Mouse (Mus musculus) lung, adult 2 months (tissue): Measurements from ENCODE around the gene Pvr. TPM values are rescaled to one million over a fixed set of nuclear protein-coding genes. Genes with fewer than 3 reads are reported as not detected.

ENCODE experiments used
- DNase-seq: peaks from one replicate; pipeline ENCODE4 v3.0.0; 2022
- H3K4me1 ChIP-seq: fragments of 200-500 bp; 2 replicates; pipeline ENCODE4 v1.6.1; 2011; ENCODE audit warnings: low read length; ENCODE audit not compliant: control insufficient read depth, insufficient read depth
- H3K4me3 ChIP-seq: fragments of 200-500 bp; replicated peaks from 2 replicates; pipeline ENCODE3; 2011; ENCODE audit warnings: low read depth, mild to moderate bottlenecking, control low read depth, low read length; ENCODE audit errors: extremely low read depth
- CTCF ChIP-seq: fragments of 200-500 bp; IDR thresholded peaks from 2 replicates; pipeline ENCODE4 v1.5.1; 2011; ENCODE audit warnings: mild to moderate bottlenecking, low read length, control low read depth; ENCODE audit not compliant: insufficient read depth
- POLR2A ChIP-seq: fragments of 200-500 bp; IDR thresholded peaks from 2 replicates; pipeline ENCODE4 v1.6.1; 2011; ENCODE audit warnings: low read depth, mild to moderate bottlenecking, control low read depth, low read length, borderline replicate concordance; ENCODE audit errors: extremely low read depth
- WGBS: fragments of 180-500 bp; shearing (Covaris S2); methylation state at CpG from one replicate; pipeline ENCODE4 v1.1.7; 2018; 5-methylcytosine and 5-hydroxymethylcytosine counted together
- polyA plus RNA-seq: library from polyadenylated mRNA; depleted of rRNA; stranded (reverse); fragments of >200 nt; gene quantifications from 2 replicates; pipeline ENCODE4 v1.2.3, GENCODE M21; 2012; rRNA removed

The Pvr gene
- polyA plus RNA-seq, 1 experiment: 24.7 TPM

DNA sequence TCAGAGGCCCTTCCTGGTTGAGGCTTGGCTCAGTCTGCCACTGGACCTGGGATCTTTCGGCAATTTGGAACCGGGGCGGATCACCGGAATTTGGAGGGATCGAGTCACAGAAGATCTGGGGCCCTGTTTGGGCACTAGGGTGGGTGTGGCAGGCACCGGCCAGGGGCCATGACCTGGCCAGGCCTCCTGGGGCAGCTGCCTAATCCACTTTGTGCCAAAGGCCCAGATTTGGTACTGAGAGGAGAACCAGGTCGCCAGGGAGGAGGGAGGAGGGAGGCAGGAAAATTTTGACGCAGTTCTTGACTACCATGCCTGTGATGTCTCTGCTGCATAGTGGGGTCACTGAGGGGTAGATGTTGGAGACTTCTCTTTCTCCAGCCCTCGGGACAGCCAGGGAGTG is 59.8 kb downstream of the Pvr start, which contains the start of gene Ceacam16:
Gene Ceacam16 (minus strand): TSS at position 101 of the 400 bp plus-strand sequence.
- no peaks in the 10 kb centered on the region for H3K4me1 ChIP-seq
- WGBS: 80% methylated on average over 9 of the region's 9 CpGs
- no peak for DNase-seq
- TF ChIP-seq CTCF (no peak), POLR2A (no peak)
- H3K4me3 ChIP-seq: no peak within 1 kb of the TSS

DNA sequence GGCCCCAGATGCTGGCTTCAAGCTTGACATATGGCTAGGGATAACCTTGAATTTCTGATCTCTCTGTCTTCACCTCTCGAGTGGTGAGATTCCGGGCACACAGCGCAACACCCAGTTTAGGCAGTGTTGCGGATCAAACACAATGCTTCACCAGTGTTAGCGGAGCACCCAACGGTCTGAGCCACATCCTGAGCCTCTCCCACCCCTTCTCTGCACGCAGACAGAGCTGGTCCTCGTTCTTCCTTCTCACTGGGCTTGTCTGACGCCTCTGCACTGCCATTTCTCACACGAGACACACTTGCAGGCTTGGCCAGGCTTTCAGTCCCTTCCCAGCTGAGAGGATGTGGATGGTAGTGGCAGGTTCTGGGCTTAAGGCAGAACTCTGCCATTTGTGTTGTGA is 61.2 kb downstream of the Pvr start:
- TF ChIP-seq POLR2A (no peak), CTCF (no peak)
- DNase-seq: no peak
- WGBS: 55% methylated on average over 10 of the region's 10 CpGs
- Histone ChIP-seq H3K4me1 (no peaks in the 10 kb centered on the region), H3K4me3 (no peak overlapping the region)

DNA sequence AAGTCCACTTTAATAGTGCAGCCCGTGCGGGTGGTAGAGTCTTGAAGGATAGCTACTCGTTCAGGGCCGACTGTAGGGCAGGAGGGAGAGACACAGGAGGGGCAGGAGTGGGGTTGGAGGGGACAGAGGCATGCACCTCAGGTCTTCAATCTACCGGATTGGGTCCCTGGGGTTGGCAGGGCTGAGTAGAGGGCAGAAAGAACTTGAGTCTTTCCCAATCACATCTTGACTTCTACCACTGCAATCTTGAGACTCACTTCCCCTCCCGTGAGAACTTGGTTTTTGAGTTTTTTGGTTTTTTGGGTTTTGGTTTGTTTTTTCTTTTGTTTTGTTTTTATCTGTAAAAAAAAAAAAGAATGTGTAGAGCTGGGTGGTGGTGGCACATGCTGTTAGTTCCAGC is 64.7 kb downstream of the Pvr start:
- 80% methylated on average over 6 of the region's 6 CpGs for WGBS
- DNase-seq: no peak
- TF ChIP-seq POLR2A: no peak
- no peak for TF ChIP-seq CTCF
- H3K4me1 ChIP-seq: no peaks in the 10 kb centered on the region; the same call in 1 of the 2 replicates
- H3K4me3 ChIP-seq: no peak overlapping the region

DNA sequence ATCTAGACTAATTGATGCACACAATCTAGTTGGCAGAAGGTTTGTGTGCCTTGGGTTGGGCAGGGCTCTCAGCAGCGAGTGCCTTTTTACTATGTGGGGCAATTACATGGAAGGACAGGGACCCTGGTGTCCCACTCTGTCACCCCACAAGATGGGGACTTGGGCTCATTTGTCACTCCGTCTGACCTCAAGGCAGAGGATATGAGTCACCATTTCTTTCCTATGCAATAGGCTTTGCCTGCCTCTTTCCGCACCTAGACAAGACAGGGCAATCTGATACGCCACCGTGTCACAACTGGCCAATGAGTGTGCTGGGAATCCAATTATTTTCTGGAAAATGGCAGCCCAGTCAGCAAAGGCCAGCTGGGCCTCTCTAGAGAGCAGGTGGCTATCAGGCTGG is 65.3 kb downstream of the Pvr start:
- Histone ChIP-seq H3K4me3 (no peak overlapping the region), H3K4me1 (no peaks in the 10 kb centered on the region; the same call in 1 of the 2 replicates)
- TF ChIP-seq POLR2A (no peak), CTCF (no peak)
- DNase-seq: no peak
- WGBS: 64% methylated on average over 5 of the region's 5 CpGs

Other genes with a start within 250 kb of the Pvr start
- 1.9 and 5.1 TPM in 2 replicates for gene Apoc2, start 243.2 kb downstream of the Pvr start, polyA plus RNA-seq
- gene Gm44805, start 239.7 kb downstream of the Pvr start, polyA plus RNA-seq: not detected in 2 replicates
- 1.1 and 1.4 TPM in 2 replicates for gene Apoc4, start 239.7 kb downstream of the Pvr start, polyA plus RNA-seq
- 25.9 and 29.2 TPM in 2 replicates for gene Apoc1, start 228.5 kb downstream of the Pvr start, polyA plus RNA-seq
- gene Apoe, start 222.0 kb downstream of the Pvr start, polyA plus RNA-seq: 815 and 1,134 TPM in 2 replicates
- gene Tomm40, start 205.7 kb downstream of the Pvr start, polyA plus RNA-seq: 46.0 and 51.3 TPM in 2 replicates
- 70.9 and 74.7 TPM in 2 replicates for gene Nectin2, start 170.7 kb downstream of the Pvr start, polyA plus RNA-seq
- gene Bcam, start 150.1 kb downstream of the Pvr start, polyA plus RNA-seq: 769 and 829 TPM in 2 replicates
- 16.1 and 21.9 TPM in 2 replicates for gene Cblc, start 124.4 kb downstream of the Pvr start, polyA plus RNA-seq
- 38.7 and 71.2 TPM in 2 replicates for gene Bcl3, start 98.4 kb downstream of the Pvr start, polyA plus RNA-seq
- 0.52 TPM in 1 of 2 replicates, not detected in the other for gene Gm19345, start 69.2 kb downstream of the Pvr start, polyA plus RNA-seq
- 0.90 and 2.5 TPM in 2 replicates for gene Ceacam16, start 59.9 kb downstream of the Pvr start, polyA plus RNA-seq
- gene Ceacam19, start 33.2 kb downstream of the Pvr start, polyA plus RNA-seq: 2.0 TPM in 1 of 2 replicates, not detected in the other
- 1.2 and 1.9 TPM in 2 replicates for gene Igsf23, start 29.6 kb upstream of the Pvr start, polyA plus RNA-seq
- gene Ceacam20, start 44.3 kb upstream of the Pvr start, polyA plus RNA-seq: 0.06 and 0.33 TPM in 2 replicates
- gene Nlrp9b, start 70.3 kb upstream of the Pvr start, polyA plus RNA-seq: not detected in 2 replicates
- gene Vmn1r91, start 178.5 kb upstream of the Pvr start, polyA plus RNA-seq: not detected in 2 replicates
- gene Gm16442, start 201.4 kb upstream of the Pvr start, polyA plus RNA-seq: not detected in 2 replicates
- gene Vmn1r93, start 217.9 kb upstream of the Pvr start, polyA plus RNA-seq: not detected in 2 replicates
- gene Vmn1r94, start 247.2 kb upstream of the Pvr start, polyA plus RNA-seq: not detected in 2 replicates